Mouse (Mus musculus): ENCODE data around the gene Gli1.
"Not testable (repeated sequence)": the region's sequence is repeated elsewhere in the genome, so short reads cannot be mapped to it uniquely, and the experiment has no call there.

- TF ChIP-seq POLR2A (IDR thresholded peaks at IDR 0.05; ENCODE audit: insufficient read length, low read depth); TCF3 (IDR thresholded peaks at IDR 0.05; ENCODE audit: insufficient read length, low read depth); MAX (IDR thresholded peaks at IDR 0.05; ENCODE audit: low read depth); USF1 (IDR thresholded peaks at IDR 0.05; ENCODE audit: low read depth); SRF (IDR thresholded peaks at IDR 0.05; ENCODE audit: control insufficient read depth, insufficient read length, low read depth); REST (IDR thresholded peaks at IDR 0.05; ENCODE audit: insufficient read depth, insufficient read length); POLR2AphosphoS2 (IDR thresholded peaks at IDR 0.05; ENCODE audit: insufficient read length, low read depth); TCF12 (IDR thresholded peaks at IDR 0.05; ENCODE audit: insufficient read depth, poor library complexity, severe bottlenecking); MYOD1 (IDR thresholded peaks at IDR 0.05; ENCODE audit: control insufficient read depth in 1 of 3, insufficient read length in 2 of 3, low read depth in 2 of 3); CEBPB (IDR thresholded peaks at IDR 0.05; ENCODE audit: insufficient read depth, poor library complexity, severe bottlenecking): not testable (repeated sequence)
These were observed 28.3 kb downstream of the Gli1 start for GRCm38 (mm10) chr10:127313516-127313915.

All from myocyte (in vitro differentiated cells).